Mouse (Mus musculus) heart, embryonic 15.5 days (tissue): ENCODE data around the gene Tenm2. TPM values are rescaled to one million over a fixed set of nuclear protein-coding genes. Genes with fewer than 3 reads are reported as not detected.

Experiments used
- ATAC-seq: fragments of 200-750 bp; cut with Nextera tagmentation; replicated peaks from 2 replicates; pipeline ENCODE4 v1.8.0; 2017; ENCODE audit warnings: low read depth, moderate TSS enrichment; ENCODE audit not compliant: insufficient number of reproducible peaks, insufficient read depth, low FRiP score
- H3K27ac ChIP-seq: fragments of 300-500 bp; sonication (generic); 2 replicates; pipeline ENCODE4 v1.5.1; 2015; ENCODE audit warnings: mild to moderate bottlenecking, inconsistent platforms
- H3K27me3 ChIP-seq: fragments of 300-500 bp; sonication (generic); 2 replicates; pipeline ENCODE4 v1.6.1; 2015; ENCODE audit warnings: inconsistent platforms
- H3K36me3 ChIP-seq: fragments of 300-500 bp; sonication (generic); 2 replicates; pipeline ENCODE4 v1.6.1; 2015; ENCODE audit warnings: mild to moderate bottlenecking, inconsistent platforms
- H3K4me1 ChIP-seq: fragments of 300-500 bp; sonication (generic); replicated peaks from 2 replicates; pipeline ENCODE4 v1.6.1; 2015; ENCODE audit warnings: inconsistent platforms
- H3K4me2 ChIP-seq: fragments of 300-500 bp; sonication (generic); 2 replicates; pipeline ENCODE4 v1.6.1; 2015; ENCODE audit warnings: inconsistent platforms, mild to moderate bottlenecking, moderate library complexity
- H3K4me3 ChIP-seq: fragments of 300-500 bp; sonication (generic); 2 replicates; pipeline ENCODE4 v1.5.1; 2015; ENCODE audit warnings: mild to moderate bottlenecking, inconsistent platforms
- H3K9ac ChIP-seq: fragments of 300-500 bp; sonication (generic); 2 replicates; pipeline ENCODE4 v1.6.1; 2015; ENCODE audit warnings: mild to moderate bottlenecking, inconsistent platforms
- H3K9me3 ChIP-seq: fragments of 300-500 bp; sonication (generic); replicated peaks from 2 replicates; pipeline ENCODE4 v1.6.1; 2016; ENCODE audit warnings: inconsistent platforms
- WGBS: fragments of 180-500 bp; shearing (Covaris S2); methylation state at CpG from one replicate; pipeline ENCODE4 v1.1.7; 2015; ENCODE audit warnings: mixed read lengths; 5-methylcytosine and 5-hydroxymethylcytosine counted together
- polyA plus RNA-seq: library from polyadenylated mRNA; unstranded; fragments of >200 nt; fragmentation: Nextera tagmentation; extraction: Ambion mirVana; gene quantifications from 2 replicates; pipeline ENCODE4 v1.2.1, GENCODE M21; 2015

Gene Tenm2
- polyA plus RNA-seq, 1 experiment from 2014 or later: 0.49 TPM

GRCm38 (mm10) chr11:36001282-36001970, 1234.3 kb downstream of the Tenm2 start:
- H3K27me3 ChIP-seq: peaks cover 27% of the 10 kb centered on the region; the same call in 1 of the 2 replicates
- ATAC-seq: peak; percentile 81
- peak overlapping the region; percentile 67 for H3K4me2 ChIP-seq
- WGBS: 4% methylated on average over 28 of the region's 28 CpGs
- H3K9me3 ChIP-seq: no peaks in the 10 kb centered on the region
- no peak overlapping the region for H3K27ac ChIP-seq
- H3K9ac ChIP-seq: 0 out of 2 replicates have a peak overlapping the region, but pooled peaks have one; percentile 19
- peak overlapping the region; percentile 45 for H3K4me3 ChIP-seq
- H3K4me1 ChIP-seq: peaks cover 8% of the 10 kb centered on the region
- no peaks in the 10 kb centered on the region for H3K36me3 ChIP-seq

- H3K9me3 ChIP-seq: no peaks in the 10 kb centered on the region
- WGBS: 2% methylated on average over 10 of the region's 10 CpGs
- peaks cover 27% of the 10 kb centered on the region; the same call in 1 of the 2 replicates for H3K27me3 ChIP-seq
- H3K4me1 ChIP-seq: peaks cover 8% of the 10 kb centered on the region
- H3K36me3 ChIP-seq: no peaks in the 10 kb centered on the region
- peak overlapping the region; percentile 67 for H3K4me2 ChIP-seq
- H3K27ac ChIP-seq: no peak overlapping the region
- H3K9ac ChIP-seq: 0 out of 2 replicates have a peak overlapping the region, but pooled peaks have one; percentile 19
- H3K4me3 ChIP-seq: peak overlapping the region; percentile 45
- ATAC-seq: 0 out of 2 replicates have a peak, but pooled peaks have one; percentile 1
Observed at GRCm38 (mm10) chr11:36000585-36001281, 1235.0 kb downstream of the Tenm2 start.

GRCm38 (mm10) chr11:36000038-36000437, 1235.7 kb downstream of the Tenm2 start:
- Histone ChIP-seq H3K9me3 (no peaks in the 10 kb centered on the region), H3K4me2 (no peak overlapping the region), H3K27me3 (peaks cover 27% of the 10 kb centered on the region; the same call in 1 of the 2 replicates), H3K4me1 (peaks cover 8% of the 10 kb centered on the region), H3K36me3 (no peaks in the 10 kb centered on the region), H3K4me3 (no peak overlapping the region), H3K27ac (no peak overlapping the region), H3K9ac (no peak overlapping the region)
- 19% methylated on average over 4 of the region's 4 CpGs for whole genome bisulfite sequencing
- no peak for ATAC-seq

GRCm38 (mm10) chr11:35998048-35998447, 1237.7 kb downstream of the Tenm2 start:
- Histone ChIP-seq H3K9ac (no peak overlapping the region), H3K27ac (no peak overlapping the region), H3K27me3 (peaks cover 24% of the 10 kb centered on the region; the same call in 1 of the 2 replicates), H3K4me3 (no peak overlapping the region), H3K4me1 (peaks cover 8% of the 10 kb centered on the region), H3K9me3 (no peaks in the 10 kb centered on the region), H3K36me3 (no peaks in the 10 kb centered on the region), H3K4me2 (no peak overlapping the region)
- WGBS: 71% methylated on average over 12 of the region's 12 CpGs
- no peak for ATAC-seq

GRCm38 (mm10) chr11:35995310-35995709, 1240.5 kb downstream of the Tenm2 start:
- H3K9me3 ChIP-seq: no peaks in the 10 kb centered on the region
- H3K4me1 ChIP-seq: no peaks in the 10 kb centered on the region
- no peak overlapping the region for H3K9ac ChIP-seq
- no peak overlapping the region for H3K4me3 ChIP-seq
- no peak for ATAC-seq
- H3K4me2 ChIP-seq: no peak overlapping the region
- no peak overlapping the region for H3K27ac ChIP-seq
- H3K27me3 ChIP-seq: peaks cover 9% of the 10 kb centered on the region; the same call in 1 of the 2 replicates
- no peaks in the 10 kb centered on the region for H3K36me3 ChIP-seq

GRCm38 (mm10) chr11:35991846-35992245, 1243.9 kb downstream of the Tenm2 start:
- Histone ChIP-seq H3K36me3 (no peaks in the 10 kb centered on the region), H3K27ac (no peak overlapping the region), H3K9ac (no peak overlapping the region), H3K27me3 (no peaks in the 10 kb centered on the region), H3K4me2 (no peak overlapping the region), H3K4me1 (no peaks in the 10 kb centered on the region), H3K4me3 (no peak overlapping the region), H3K9me3 (no peaks in the 10 kb centered on the region)
- no peak for ATAC-seq
- WGBS: 80% methylated on average over 2 of the region's 2 CpGs

GRCm38 (mm10) chr11:35989967-35990366, 1245.8 kb downstream of the Tenm2 start:
- Histone ChIP-seq H3K36me3 (no peaks in the 10 kb centered on the region), H3K9ac (no peak overlapping the region), H3K27me3 (no peaks in the 10 kb centered on the region), H3K27ac (no peak overlapping the region), H3K4me3 (no peak overlapping the region), H3K9me3 (no peaks in the 10 kb centered on the region), H3K4me1 (peaks cover 10% of the 10 kb centered on the region), H3K4me2 (no peak overlapping the region)
- WGBS: 59% methylated on average over 4 of the region's 4 CpGs
- ATAC-seq: no peak

GRCm38 (mm10) chr11:35985841-35986393, 1249.8 kb downstream of the Tenm2 start:
- under 1% methylated on average over 19 of the region's 19 CpGs for WGBS
- ATAC-seq: peak; percentile 70
- Histone ChIP-seq H3K4me2 (peak overlapping the region; percentile 63), H3K4me1 (peaks cover 10% of the 10 kb centered on the region), H3K27me3 (peaks cover 10% of the 10 kb centered on the region), H3K9me3 (no peaks in the 10 kb centered on the region), H3K27ac (0 out of 2 replicates have a peak overlapping the region, but pooled peaks have one; percentile 9), H3K9ac (no peak overlapping the region), H3K4me3 (peak overlapping the region; percentile 39), H3K36me3 (no peaks in the 10 kb centered on the region)

- no peak overlapping the region for H3K27ac ChIP-seq
- H3K27me3 ChIP-seq: peaks cover 28% of the 10 kb centered on the region
- ATAC-seq: no peak
- no peaks in the 10 kb centered on the region for H3K36me3 ChIP-seq
- no peaks in the 10 kb centered on the region for H3K9me3 ChIP-seq
- no peak overlapping the region for H3K9ac ChIP-seq
- H3K4me1 ChIP-seq: peaks cover 24% of the 10 kb centered on the region
- 77% methylated on average over 3 of the region's 3 CpGs for WGBS
- H3K4me2 ChIP-seq: no peak overlapping the region
- no peak overlapping the region for H3K4me3 ChIP-seq
Observed at GRCm38 (mm10) chr11:35982734-35983133, 1253.0 kb downstream of the Tenm2 start.

GRCm38 (mm10) chr11:35980411-35980917, 1255.3 kb downstream of the Tenm2 start, which contains the start of gene Wwc1:
Wwc1 (minus strand) TSS chr11:35980527.
- Histone ChIP-seq H3K27me3 (peaks cover 39% of the 10 kb centered on the region), H3K4me1 (peaks cover 17% of the 10 kb centered on the region), H3K9ac (peak within 1 kb of the TSS; percentile 71), H3K36me3 (no peaks in the 10 kb centered on the region), H3K4me3 (peak within 1 kb of the TSS; percentile 81), H3K4me2 (peak within 1 kb of the TSS; percentile 95), H3K27ac (no peak within 1 kb of the TSS), H3K9me3 (no peaks in the 10 kb centered on the region)
- under 1% methylated on average over 45 of the region's 47 CpGs for WGBS
- peak; percentile 61; the same call in 1 of the 2 replicates for ATAC-seq
